Mouse (Mus musculus) kidney, adult 2 months (tissue): ENCODE measurements around the gene Ccdc51. TPM values are rescaled to one million over a fixed set of nuclear protein-coding genes. Genes with fewer than 3 reads are reported as not detected.

Experiments
- DNase-seq: peaks from one replicate; pipeline ENCODE4 v3.0.0; 2021
- H3K27ac ChIP-seq: fragments of 200-500 bp; 2 replicates; pipeline ENCODE4 v1.5.1; 2012; ENCODE audit warnings: low read depth, low read length, control low read depth, inconsistent platforms; ENCODE audit not compliant: insufficient read depth
- H3K27me3 ChIP-seq: fragments of 200-500 bp; replicated peaks from 2 replicates; pipeline ENCODE4 v1.6.1; 2012; ENCODE audit warnings: mild to moderate bottlenecking, moderate library complexity, low read length, inconsistent platforms; ENCODE audit not compliant: control insufficient read depth, insufficient read depth
- H3K36me3 ChIP-seq: fragments of 200-500 bp; 2 replicates; pipeline ENCODE4 v1.6.1; 2012; ENCODE audit warnings: mild to moderate bottlenecking, moderate library complexity, low read length, inconsistent platforms; ENCODE audit not compliant: control insufficient read depth, insufficient read depth
- H3K4me1 ChIP-seq: fragments of 200-500 bp; 2 replicates; pipeline ENCODE4 v1.6.1; 2011; ENCODE audit warnings: low read length; ENCODE audit not compliant: control insufficient read depth, insufficient read depth
- H3K4me3 ChIP-seq: fragments of 200-500 bp; 2 replicates; pipeline ENCODE4 v1.5.1; 2011; ENCODE audit warnings: mild to moderate bottlenecking, low read depth, low read length, control low read depth; ENCODE audit not compliant: insufficient read depth
- CTCF ChIP-seq: fragments of 200-500 bp; conservative IDR thresholded peaks from 2 replicates; pipeline ENCODE4 v1.5.1; 2011; ENCODE audit warnings: low read depth, mild to moderate bottlenecking, control low read depth, low read length, moderate library complexity, mixed read lengths; ENCODE audit not compliant: insufficient read depth, insufficient read length
- POLR2A ChIP-seq: fragments of 200-500 bp; IDR thresholded peaks from one replicate; pipeline ENCODE4 v1.6.1; 2011; ENCODE audit warnings: low read depth, low read length, control low read depth
- WGBS: fragments of 180-500 bp; shearing (Covaris S2); methylation state at CpG from one replicate; pipeline ENCODE4 v1.1.7; 2018; 5-methylcytosine and 5-hydroxymethylcytosine counted together
- polyA plus RNA-seq: library from polyadenylated mRNA; depleted of rRNA; stranded (reverse); fragments of >200 nt; gene quantifications from 2 replicates; pipeline ENCODE4 v1.2.3, GENCODE M21; 2012

The Ccdc51 gene
- polyA plus RNA-seq, 1 experiment: 11.4 TPM

DNA sequence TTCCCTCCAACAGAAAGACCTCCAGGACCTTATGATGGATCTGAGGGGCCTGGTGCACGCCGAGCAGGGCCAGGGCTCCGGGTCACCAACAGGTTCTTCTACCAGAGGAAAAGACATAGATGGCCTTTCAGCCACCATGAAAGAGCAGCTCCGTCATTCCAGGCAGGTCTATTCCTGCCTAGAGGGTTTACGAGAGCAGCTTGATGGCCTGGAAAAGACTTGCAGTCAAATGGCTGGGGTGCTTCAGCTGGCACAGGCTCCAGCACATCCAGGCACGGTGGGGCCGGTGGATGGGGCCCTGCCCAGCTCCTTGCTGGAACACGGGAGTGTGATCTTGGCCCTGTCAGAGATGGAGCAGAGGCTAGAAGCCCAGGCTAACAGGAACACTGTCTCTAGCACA, 9.5 kb downstream of the Ccdc51 start:
- TF ChIP-seq CTCF (no peak), POLR2A (no peak)
- Histone ChIP-seq H3K27ac (no peak overlapping the region), H3K4me1 (peaks cover 16% of the 10 kb centered on the region), H3K27me3 (no peaks in the 10 kb centered on the region), H3K4me3 (no peak overlapping the region), H3K36me3 (no peaks in the 10 kb centered on the region)
- no peak for DNase-seq
- WGBS: 81% methylated on average over 8 of the region's 8 CpGs

DNA sequence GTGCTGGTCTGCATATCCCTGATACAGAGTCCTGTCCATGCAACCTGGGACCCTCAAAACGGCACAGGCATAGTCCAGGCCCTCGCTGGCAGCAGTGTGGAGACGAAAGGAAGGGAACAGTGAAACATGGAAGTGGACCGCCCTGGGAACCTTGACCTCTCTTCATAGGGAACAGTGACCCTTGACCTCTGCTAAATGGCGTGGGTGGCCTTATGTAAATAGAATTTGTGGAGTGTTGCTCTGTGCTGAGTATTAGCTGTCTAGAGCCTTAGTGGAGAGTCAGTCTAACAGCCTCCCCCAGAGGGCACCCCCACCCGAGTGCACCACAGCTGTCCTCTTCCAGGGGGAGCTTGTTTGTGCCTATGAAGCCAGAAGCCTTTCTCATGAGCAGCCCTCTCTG, 10.5 kb downstream of the Ccdc51 start:
- H3K4me3 ChIP-seq: no peak overlapping the region
- H3K27ac ChIP-seq: no peak overlapping the region
- H3K4me1 ChIP-seq: peaks cover 16% of the 10 kb centered on the region
- 51% methylated on average over 6 of the region's 6 CpGs for WGBS
- no peaks in the 10 kb centered on the region for H3K36me3 ChIP-seq
- DNase-seq: peak; percentile 67
- no peak for TF ChIP-seq CTCF
- no peak for TF ChIP-seq POLR2A
- H3K27me3 ChIP-seq: no peaks in the 10 kb centered on the region

DNA sequence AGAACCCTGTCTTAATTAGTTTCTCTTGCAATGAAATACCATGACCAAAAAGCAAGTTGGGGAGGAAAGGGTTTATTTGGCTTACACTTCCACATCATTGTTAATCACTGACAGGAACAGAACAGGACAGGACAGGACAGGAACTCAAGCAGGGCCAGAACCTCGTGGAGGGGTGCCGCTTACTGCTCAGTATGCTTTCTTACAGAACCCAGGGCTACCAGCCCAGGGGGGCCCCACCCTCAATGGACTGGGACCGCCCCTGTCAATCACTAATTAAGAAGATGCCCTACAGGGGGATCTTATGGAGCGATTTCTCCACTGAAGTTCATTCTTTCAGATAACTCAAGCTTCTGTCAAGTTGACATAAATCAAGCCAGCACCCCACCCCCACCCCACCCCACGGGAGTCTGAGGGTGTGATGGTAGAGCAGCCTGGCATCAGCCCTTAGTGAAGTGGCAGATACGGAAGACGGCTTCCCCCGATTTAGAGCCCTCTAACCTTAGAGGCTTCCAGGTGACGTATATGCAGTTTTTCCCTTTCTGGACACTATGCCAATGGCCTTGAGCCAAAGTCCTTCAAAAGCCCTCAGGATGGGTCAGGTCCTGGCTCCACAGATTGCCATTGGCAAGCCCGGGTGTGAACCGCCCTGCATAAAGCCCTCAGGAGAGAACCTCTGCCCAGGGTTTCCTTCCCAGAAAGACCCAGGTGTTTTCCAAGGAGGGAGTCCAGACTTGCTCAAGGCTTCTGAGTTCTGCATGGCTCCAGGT, 11.7 kb downstream of the Ccdc51 start:
- Histone ChIP-seq H3K27ac (peak overlapping the region; percentile 83), H3K36me3 (no peaks in the 10 kb centered on the region), H3K4me3 (peak overlapping the region; percentile 83; the same call in 1 of the 2 replicates), H3K27me3 (no peaks in the 10 kb centered on the region), H3K4me1 (peaks cover 21% of the 10 kb centered on the region)
- no peak for TF ChIP-seq POLR2A
- no peak for TF ChIP-seq CTCF
- WGBS: 12% methylated on average over 11 of the region's 11 CpGs
- peak; percentile 82 for DNase-seq

DNA sequence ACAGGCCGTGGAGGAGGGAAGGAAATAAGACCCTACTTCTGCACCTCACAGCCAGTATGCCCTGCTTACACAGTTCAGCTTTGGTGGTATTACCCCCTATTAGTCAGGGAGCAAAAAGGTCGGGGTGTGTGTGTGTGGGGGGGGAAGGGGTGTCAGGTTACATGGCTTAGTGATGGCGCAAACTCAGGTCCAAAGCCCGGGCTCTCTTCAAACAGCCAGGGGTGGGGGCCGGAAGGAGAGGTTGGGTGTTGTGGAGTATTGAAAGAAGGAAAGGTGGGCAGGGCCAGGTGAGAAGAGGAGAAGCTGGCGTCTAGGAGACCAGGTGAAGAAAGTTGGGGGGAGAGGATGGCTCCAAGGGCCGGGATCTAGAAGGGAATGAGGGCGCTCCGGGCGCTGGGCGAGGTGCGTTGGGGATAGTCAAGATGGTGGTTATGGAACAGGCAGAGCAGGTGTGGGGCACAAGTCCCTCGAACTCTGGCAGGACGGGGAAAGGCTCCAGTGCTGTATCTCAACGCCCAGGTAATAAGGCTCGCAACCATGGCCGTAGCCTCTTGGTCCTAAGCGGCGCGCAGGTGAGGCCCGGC, 12.4 kb downstream of the Ccdc51 start:
- peak; percentile 57 for DNase-seq

DNA sequence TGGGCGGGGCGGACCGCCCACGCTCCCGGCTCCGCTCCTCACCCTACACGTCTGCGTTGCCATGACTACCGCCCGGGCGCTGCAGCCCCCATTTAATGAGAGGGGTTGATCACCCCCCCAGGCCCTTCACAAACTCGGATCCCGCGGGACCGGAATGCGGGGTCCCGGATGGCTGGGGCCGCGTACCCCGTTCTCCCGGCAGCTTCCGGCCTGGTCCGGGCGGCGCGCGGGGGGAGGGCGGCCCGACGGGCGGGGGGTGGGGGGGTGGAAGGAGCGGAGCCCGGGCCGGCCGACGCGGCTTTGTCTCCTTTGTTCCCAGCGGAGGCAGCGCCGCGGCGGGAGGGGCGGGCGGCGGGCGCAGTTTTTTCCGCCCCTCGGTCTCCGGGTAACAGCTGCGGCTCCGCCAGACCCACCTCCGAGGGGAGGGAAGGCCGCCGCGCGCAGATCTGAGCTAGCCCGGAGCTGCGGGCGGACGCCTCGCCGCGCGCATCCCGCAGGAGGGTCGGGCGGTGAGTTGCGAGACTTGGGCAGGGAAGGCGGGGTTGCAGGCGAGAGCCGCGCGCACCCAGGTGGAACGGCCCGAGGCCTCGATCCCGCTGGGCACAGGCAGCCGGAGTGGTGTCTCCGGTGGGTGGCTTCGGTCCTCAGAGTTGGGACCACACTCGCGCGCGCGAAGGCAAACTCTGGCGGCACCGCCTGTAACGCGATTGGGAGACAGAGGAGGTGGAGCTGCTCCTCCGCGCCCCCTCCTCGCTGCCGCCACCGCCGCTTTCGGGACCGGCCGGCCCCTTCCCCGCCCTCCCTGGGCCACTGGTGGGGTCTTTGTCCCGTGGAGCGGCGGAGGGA, 13.1 kb downstream of the Ccdc51 start, which contains the start of gene Plxnb1:
Gene Plxnb1 (plus strand): TSS at position 253 of the 846 bp plus-strand sequence.
- under 1% methylated on average over 102 of the region's 102 CpGs for WGBS
- peak within 1 kb of the TSS; percentile 89 for H3K27ac ChIP-seq

More for the DNA sequence above, 12.4 kb downstream of the Ccdc51 start:
- no peak for TF ChIP-seq POLR2A
- TF ChIP-seq CTCF: no peak
- Histone ChIP-seq H3K27ac (peak overlapping the region; percentile 83), H3K36me3 (no peaks in the 10 kb centered on the region), H3K4me3 (peak overlapping the region; percentile 83), H3K27me3 (no peaks in the 10 kb centered on the region), H3K4me1 (peaks cover 23% of the 10 kb centered on the region)
- WGBS: 5% methylated on average over 21 of the region's 21 CpGs

DNA sequence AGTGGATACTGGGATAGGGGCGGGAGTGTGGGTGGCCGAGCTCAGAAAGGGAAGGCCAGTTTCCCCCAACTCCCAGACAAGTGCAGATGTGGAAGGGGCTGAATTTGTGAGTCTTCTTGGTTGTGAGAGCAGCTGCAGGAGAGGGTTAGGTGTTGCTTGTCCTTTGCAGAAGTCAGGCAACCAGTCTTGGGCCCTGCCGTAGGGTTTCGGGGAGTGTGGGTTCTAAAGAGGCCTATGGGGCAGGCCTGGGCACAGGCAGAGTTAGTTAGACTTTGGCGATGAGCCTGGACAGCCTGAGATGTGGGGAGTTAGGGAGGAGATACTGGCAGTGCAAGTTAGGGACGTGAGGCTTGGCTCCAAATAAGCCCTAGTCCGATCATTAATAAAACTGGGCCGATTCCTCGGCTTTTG, 14.0 kb downstream of the Ccdc51 start:
- WGBS: 48% methylated on average over 9 of the region's 9 CpGs
- Histone ChIP-seq H3K36me3 (no peaks in the 10 kb centered on the region), H3K27ac (peak overlapping the region; percentile 89), H3K4me1 (peaks cover 23% of the 10 kb centered on the region), H3K27me3 (no peaks in the 10 kb centered on the region), H3K4me3 (peak overlapping the region; percentile 83)
- DNase-seq: no peak
- TF ChIP-seq CTCF (no peak), POLR2A (no peak)

More for the DNA sequence above, 13.1 kb downstream of the Ccdc51 start, which contains the start of gene Plxnb1:
- Histone ChIP-seq H3K4me1 (peaks cover 23% of the 10 kb centered on the region), H3K27me3 (no peaks in the 10 kb centered on the region), H3K4me3 (peak within 1 kb of the TSS; percentile 83), H3K36me3 (no peaks in the 10 kb centered on the region)
- peak; percentile 25 for TF ChIP-seq POLR2A
- TF ChIP-seq CTCF: no peak
- DNase-seq: peak; percentile 74
